Mouse (Mus musculus) neutrophil, adult 5-6 weeks (primary cell): ENCODE results near the gene AC109138.7. TPM values are rescaled to one million over a fixed set of nuclear protein-coding genes. Genes with fewer than 3 reads are reported as not detected.

Experiments
- ATAC-seq: fragments of 151-379, 151-347 bp; 2 replicates; pipeline ENCODE4 v1.8.0; 2017; ENCODE audit warnings: mild to moderate bottlenecking, moderate TSS enrichment; ENCODE audit not compliant: insufficient number of reproducible peaks, poor library complexity, low FRiP score, severe bottlenecking; ENCODE audit errors: extremely low read depth
- total RNA-seq: library from RNA; stranded (forward); fragments of 200-1000 nt; gene quantifications from 2 replicates; pipeline ENCODE4 v1.2.3, GENCODE M21; 2017

The AC109138.7 gene
- total RNA-seq, 1 experiment from 2014 or later = not detected

GRCm38 (mm10) chr19:4270972-4271371, 56.8 kb downstream of the AC109138.7 start:
- no peak for ATAC-seq

GRCm38 (mm10) chr19:4279487-4279886, 65.3 kb downstream of the AC109138.7 start:
- ATAC-seq = no peak

GRCm38 (mm10) chr19:4280425-4280824, 66.3 kb downstream of the AC109138.7 start:
- no peak for ATAC-seq

Other genes with a start within 250 kb of the AC109138.7 start
- gene Aldh3b2, start 242.0 kb upstream of the AC109138.7 start, total RNA-seq = 0.25 TPM in 1 of 2 replicates, not detected in the other
- not detected in 2 replicates for gene Acy3, start 227.8 kb upstream of the AC109138.7 start, total RNA-seq
- gene Tbx10, start 221.6 kb upstream of the AC109138.7 start, total RNA-seq = not detected in 2 replicates
- gene Nudt8, start 213.8 kb upstream of the AC109138.7 start, total RNA-seq = 7.0 and 15.5 TPM in 2 replicates
- 6.2 and 7.5 TPM in 2 replicates for gene Gm49405, start 213.7 kb upstream of the AC109138.7 start, total RNA-seq
- 4.0 and 7.2 TPM in 2 replicates for gene Doc2g, start 211.0 kb upstream of the AC109138.7 start, total RNA-seq
- 63.9 and 64.6 TPM in 2 replicates for gene Ndufv1, start 201.6 kb upstream of the AC109138.7 start, total RNA-seq
- 53.2 and 68.1 TPM in 2 replicates for gene Gstp1, start 176.4 kb upstream of the AC109138.7 start, total RNA-seq
- 1.4 TPM in 1 of 2 replicates, not detected in the other for gene Gstp2, start 168.3 kb upstream of the AC109138.7 start, total RNA-seq
- gene Gstp3, start 154.8 kb upstream of the AC109138.7 start, total RNA-seq = 22.6 and 23.6 TPM in 2 replicates
- not detected in 2 replicates for gene Cabp2, start 132.8 kb upstream of the AC109138.7 start, total RNA-seq
- gene Cdk2ap2, start 117.2 kb upstream of the AC109138.7 start, total RNA-seq = 202 and 205 TPM in 2 replicates
- 115 and 132 TPM in 2 replicates for gene Pitpnm1, start 114.4 kb upstream of the AC109138.7 start, total RNA-seq
- gene Aip, start 88.5 kb upstream of the AC109138.7 start, total RNA-seq = 53.9 and 61.6 TPM in 2 replicates
- gene Gpr152, start 74.6 kb upstream of the AC109138.7 start, total RNA-seq = 0.12 and 0.23 TPM in 2 replicates
- gene Cabp4, start 70.3 kb upstream of the AC109138.7 start, total RNA-seq = 0.25 and 0.93 TPM in 2 replicates
- gene Coro1b, start 65.7 kb upstream of the AC109138.7 start, total RNA-seq = 134 and 152 TPM in 2 replicates
- 227 and 252 TPM in 2 replicates for gene Ptprcap, start 60.8 kb upstream of the AC109138.7 start, total RNA-seq
- 34.0 and 45.2 TPM in 2 replicates for gene Rps6kb2, start 51.0 kb upstream of the AC109138.7 start, total RNA-seq
- gene Carns1, start 38.9 kb upstream of the AC109138.7 start, total RNA-seq = 95.9 and 99.3 TPM in 2 replicates
- gene Tbc1d10c, start 23.1 kb upstream of the AC109138.7 start, total RNA-seq = 231 and 269 TPM in 2 replicates
- 535 and 541 TPM in 2 replicates for gene Ppp1ca, start 22.3 kb upstream of the AC109138.7 start, total RNA-seq
- gene Rad9a, start 12.7 kb upstream of the AC109138.7 start, total RNA-seq = 35.1 and 44.3 TPM in 2 replicates
- 52.0 and 61.9 TPM in 2 replicates for gene Clcf1, start 119 bp upstream of the AC109138.7 start, total RNA-seq
- gene Pold4, start 17.5 kb downstream of the AC109138.7 start, total RNA-seq = 228 and 251 TPM in 2 replicates
- gene Ssh3, start 54.8 kb downstream of the AC109138.7 start, total RNA-seq = 48.0 and 59.8 TPM in 2 replicates
- 36.3 and 49.8 TPM in 2 replicates for gene Ankrd13d, start 68.8 kb downstream of the AC109138.7 start, total RNA-seq
- gene Grk2, start 91.9 kb downstream of the AC109138.7 start, total RNA-seq = 692 and 849 TPM in 2 replicates
- 205 and 210 TPM in 2 replicates for gene Kdm2a, start 183.9 kb downstream of the AC109138.7 start, total RNA-seq
- gene Rhod, start 225.1 kb downstream of the AC109138.7 start, total RNA-seq = not detected in 2 replicates